Mouse (Mus musculus): Measurements from ENCODE around the gene Ralgapa2.

- TF ChIP-seq GATA1 (IDR thresholded peaks at IDR 0.05; ENCODE audit: low read length) = no peak
- no peak for TF ChIP-seq TAL1 (IDR thresholded peaks at IDR 0.05; ENCODE audit: low read length)
These were observed 272.9 kb downstream of the Ralgapa2 start for GRCm38 (mm10) chr2:146239196-146239747.

All from erythroblast, embryonic 14.5 days (primary cell).